Mouse (Mus musculus) testis, postnatal 14 days (tissue): ENCODE results near the gene Hspa1b.

Source experiments
- DNase-seq: peaks from one replicate; pipeline ENCODE4 v3.0.0; 2021; ENCODE audit warnings: low spot score

Hspa1b gene

GRCm38 (mm10) chr17:34928841-34929240 is 30.2 kb downstream of the Hspa1b start:
- DNase-seq, result no peak

- no peak for DNase-seq
These were observed 31.6 kb downstream of the Hspa1b start for GRCm38 (mm10) chr17:34927306-34928019.

- no peak for DNase-seq
These were observed 34.8 kb downstream of the Hspa1b start for GRCm38 (mm10) chr17:34924258-34924657.

GRCm38 (mm10) chr17:34922939-34923338 is 36.1 kb downstream of the Hspa1b start:
- DNase-seq, result no peak

GRCm38 (mm10) chr17:34917188-34917587 is 41.9 kb downstream of the Hspa1b start:
- no peak for DNase-seq

GRCm38 (mm10) chr17:34916316-34916715 is 42.7 kb downstream of the Hspa1b start:
- no peak for DNase-seq

GRCm38 (mm10) chr17:34915410-34915831 is 43.6 kb downstream of the Hspa1b start:
- no peak for DNase-seq

- no peak for DNase-seq
These were observed 44.9 kb downstream of the Hspa1b start, which contains the start of gene Slc44a4 for GRCm38 (mm10) chr17:34913930-34914665. TSS of gene Slc44a4 (plus strand) at chr17:34914466.

GRCm38 (mm10) chr17:34911945-34912351 is 47.1 kb downstream of the Hspa1b start:
- DNase-seq, result peak; percentile 68

GRCm38 (mm10) chr17:34910982-34911381 is 48.1 kb downstream of the Hspa1b start:
- no peak for DNase-seq
